Mouse (Mus musculus) kidney, adult 2 months (tissue): ENCODE data around the gene Tnfrsf9. TPM values are rescaled to one million over a fixed set of nuclear protein-coding genes. Genes with fewer than 3 reads are reported as not detected.

Experiments
- DNase-seq: peaks from one replicate; pipeline ENCODE4 v3.0.0; 2021
- H3K27ac ChIP-seq: fragments of 200-500 bp; 2 replicates; pipeline ENCODE4 v1.5.1; 2012; ENCODE audit warnings: low read depth, low read length, control low read depth, inconsistent platforms; ENCODE audit not compliant: insufficient read depth
- H3K27me3 ChIP-seq: fragments of 200-500 bp; replicated peaks from 2 replicates; pipeline ENCODE4 v1.6.1; 2012; ENCODE audit warnings: mild to moderate bottlenecking, moderate library complexity, low read length, inconsistent platforms; ENCODE audit not compliant: control insufficient read depth, insufficient read depth
- H3K36me3 ChIP-seq: fragments of 200-500 bp; 2 replicates; pipeline ENCODE4 v1.6.1; 2012; ENCODE audit warnings: mild to moderate bottlenecking, moderate library complexity, low read length, inconsistent platforms; ENCODE audit not compliant: control insufficient read depth, insufficient read depth
- H3K4me1 ChIP-seq: fragments of 200-500 bp; 2 replicates; pipeline ENCODE4 v1.6.1; 2011; ENCODE audit warnings: low read length; ENCODE audit not compliant: control insufficient read depth, insufficient read depth
- H3K4me3 ChIP-seq: fragments of 200-500 bp; 2 replicates; pipeline ENCODE4 v1.5.1; 2011; ENCODE audit warnings: mild to moderate bottlenecking, low read depth, low read length, control low read depth; ENCODE audit not compliant: insufficient read depth
- CTCF ChIP-seq: fragments of 200-500 bp; conservative IDR thresholded peaks from 2 replicates; pipeline ENCODE4 v1.5.1; 2011; ENCODE audit warnings: low read depth, mild to moderate bottlenecking, control low read depth, low read length, moderate library complexity, mixed read lengths; ENCODE audit not compliant: insufficient read depth, insufficient read length
- POLR2A ChIP-seq: fragments of 200-500 bp; IDR thresholded peaks from one replicate; pipeline ENCODE4 v1.6.1; 2011; ENCODE audit warnings: low read depth, low read length, control low read depth
- WGBS: fragments of 180-500 bp; shearing (Covaris S2); methylation state at CpG from one replicate; pipeline ENCODE4 v1.1.7; 2018; 5-methylcytosine and 5-hydroxymethylcytosine counted together
- polyA plus RNA-seq: library from polyadenylated mRNA; depleted of rRNA; stranded (reverse); fragments of >200 nt; gene quantifications from 2 replicates; pipeline ENCODE4 v1.2.3, GENCODE M21; 2012

Gene Tnfrsf9
- polyA plus RNA-seq, 1 experiment = 0.86 TPM

GRCm38 (mm10) chr4:150966556-150966955 is 52.2 kb downstream of the Tnfrsf9 start:
- no peaks in the 10 kb centered on the region for H3K27me3 ChIP-seq
- no peak overlapping the region for H3K4me3 ChIP-seq
- H3K27ac ChIP-seq = no peak overlapping the region
- DNase-seq = peak; percentile 70
- no peak for TF ChIP-seq POLR2A
- TF ChIP-seq CTCF = peak; percentile 73
- no peaks in the 10 kb centered on the region for H3K36me3 ChIP-seq
- WGBS = 18% methylated on average over 7 of the region's 7 CpGs
- no peaks in the 10 kb centered on the region for H3K4me1 ChIP-seq

- Histone ChIP-seq H3K4me3 (no peak overlapping the region), H3K27ac (no peak overlapping the region), H3K36me3 (no peaks in the 10 kb centered on the region), H3K27me3 (no peaks in the 10 kb centered on the region), H3K4me1 (no peaks in the 10 kb centered on the region)
- no peak for DNase-seq
- WGBS = 92% methylated on average over 8 of the region's 8 CpGs
- no peak for TF ChIP-seq POLR2A
- TF ChIP-seq CTCF = no peak
Observed at GRCm38 (mm10) chr4:150968956-150969355, 54.6 kb downstream of the Tnfrsf9 start.

GRCm38 (mm10) chr4:150973264-150973663 is 58.9 kb downstream of the Tnfrsf9 start:
- H3K27me3 ChIP-seq = no peaks in the 10 kb centered on the region
- H3K36me3 ChIP-seq = no peaks in the 10 kb centered on the region
- H3K4me3 ChIP-seq = no peak overlapping the region
- H3K27ac ChIP-seq = no peak overlapping the region
- DNase-seq = no peak
- 84% methylated on average over 8 of the region's 8 CpGs for WGBS
- TF ChIP-seq POLR2A (no peak), CTCF (no peak)
- H3K4me1 ChIP-seq = no peaks in the 10 kb centered on the region

GRCm38 (mm10) chr4:150975145-150975544 is 60.8 kb downstream of the Tnfrsf9 start:
- H3K4me3 ChIP-seq = no peak overlapping the region
- no peak overlapping the region for H3K27ac ChIP-seq
- H3K4me1 ChIP-seq = peaks cover 4% of the 10 kb centered on the region; the same call in 1 of the 2 replicates
- no peaks in the 10 kb centered on the region for H3K36me3 ChIP-seq
- H3K27me3 ChIP-seq = no peaks in the 10 kb centered on the region
- TF ChIP-seq POLR2A (no peak), CTCF (no peak)
- DNase-seq = peak; percentile 45
- WGBS = 5% methylated on average over 1 of the region's 1 CpGs

- H3K36me3 ChIP-seq = no peaks in the 10 kb centered on the region
- WGBS = 46% methylated on average over 21 of the region's 21 CpGs
- TF ChIP-seq POLR2A (no peak), CTCF (no peak)
- peaks cover 4% of the 10 kb centered on the region; the same call in 1 of the 2 replicates for H3K4me1 ChIP-seq
- peak; percentile 67 for DNase-seq
- no peak overlapping the region for H3K27ac ChIP-seq
- no peak overlapping the region for H3K4me3 ChIP-seq
- no peaks in the 10 kb centered on the region for H3K27me3 ChIP-seq
Observed at GRCm38 (mm10) chr4:150978156-150978910, 64.0 kb downstream of the Tnfrsf9 start.

- WGBS = 69% methylated on average over 9 of the region's 9 CpGs
- TF ChIP-seq POLR2A (no peak), CTCF (no peak)
- Histone ChIP-seq H3K4me3 (no peak overlapping the region), H3K4me1 (peaks cover 4% of the 10 kb centered on the region; the same call in 1 of the 2 replicates), H3K36me3 (no peaks in the 10 kb centered on the region), H3K27ac (no peak overlapping the region), H3K27me3 (no peaks in the 10 kb centered on the region)
- no peak for DNase-seq
Observed at GRCm38 (mm10) chr4:150979455-150979854, 65.1 kb downstream of the Tnfrsf9 start.

- Histone ChIP-seq H3K27ac (no peak overlapping the region), H3K27me3 (no peaks in the 10 kb centered on the region), H3K4me1 (peaks cover 4% of the 10 kb centered on the region; the same call in 1 of the 2 replicates), H3K36me3 (no peaks in the 10 kb centered on the region), H3K4me3 (no peak overlapping the region)
- no peak for DNase-seq
- WGBS = 91% methylated on average over 5 of the region's 5 CpGs
- no peak for TF ChIP-seq CTCF
- no peak for TF ChIP-seq POLR2A
Observed at GRCm38 (mm10) chr4:150980153-150980552, 65.8 kb downstream of the Tnfrsf9 start.
